Mouse (Mus musculus) ES-E14 (cell line): Measurements from ENCODE around the gene Ldb2.

Experiments used
- CHD2 ChIP-seq: IDR thresholded peaks from 2 replicates; pipeline ENCODE4 v1.6.1; 2014; ENCODE audit warnings: mild to moderate bottlenecking, low read depth, low read length, inconsistent platforms
- HCFC1 ChIP-seq: IDR thresholded peaks from 2 replicates; pipeline ENCODE4 v1.6.1; 2012; ENCODE audit warnings: low read length, inconsistent platforms, borderline replicate concordance; ENCODE audit not compliant: insufficient read depth
- MAFK ChIP-seq: IDR thresholded peaks from 2 replicates; pipeline ENCODE4 v1.6.1; 2014; ENCODE audit warnings: mild to moderate bottlenecking, low read depth, low read length, inconsistent platforms; ENCODE audit not compliant: insufficient read depth
- ZNF384 ChIP-seq: IDR thresholded peaks from 2 replicates; pipeline ENCODE4 v1.6.1; 2012; ENCODE audit warnings: low read depth, low read length, inconsistent platforms

GRCm38 (mm10) chr5:44491526-44491925 lies 308.0 kb downstream of the Ldb2 start:
- TF ChIP-seq ZNF384 = no peak
- no peak for TF ChIP-seq HCFC1
- no peak for TF ChIP-seq MAFK
- TF ChIP-seq CHD2 = no peak
